Mouse (Mus musculus): Measurements from ENCODE around the gene Rin2. TPM values are rescaled to one million over a fixed set of nuclear protein-coding genes. Genes with fewer than 3 reads are reported as not detected.
A peak's percentile ranks its signal among the peaks of the same experiment; 100 is the strongest.

Rin2 gene
- total RNA-seq, 2 experiments from 2014 or later = 18.4 to 23.2 TPM

DNA sequence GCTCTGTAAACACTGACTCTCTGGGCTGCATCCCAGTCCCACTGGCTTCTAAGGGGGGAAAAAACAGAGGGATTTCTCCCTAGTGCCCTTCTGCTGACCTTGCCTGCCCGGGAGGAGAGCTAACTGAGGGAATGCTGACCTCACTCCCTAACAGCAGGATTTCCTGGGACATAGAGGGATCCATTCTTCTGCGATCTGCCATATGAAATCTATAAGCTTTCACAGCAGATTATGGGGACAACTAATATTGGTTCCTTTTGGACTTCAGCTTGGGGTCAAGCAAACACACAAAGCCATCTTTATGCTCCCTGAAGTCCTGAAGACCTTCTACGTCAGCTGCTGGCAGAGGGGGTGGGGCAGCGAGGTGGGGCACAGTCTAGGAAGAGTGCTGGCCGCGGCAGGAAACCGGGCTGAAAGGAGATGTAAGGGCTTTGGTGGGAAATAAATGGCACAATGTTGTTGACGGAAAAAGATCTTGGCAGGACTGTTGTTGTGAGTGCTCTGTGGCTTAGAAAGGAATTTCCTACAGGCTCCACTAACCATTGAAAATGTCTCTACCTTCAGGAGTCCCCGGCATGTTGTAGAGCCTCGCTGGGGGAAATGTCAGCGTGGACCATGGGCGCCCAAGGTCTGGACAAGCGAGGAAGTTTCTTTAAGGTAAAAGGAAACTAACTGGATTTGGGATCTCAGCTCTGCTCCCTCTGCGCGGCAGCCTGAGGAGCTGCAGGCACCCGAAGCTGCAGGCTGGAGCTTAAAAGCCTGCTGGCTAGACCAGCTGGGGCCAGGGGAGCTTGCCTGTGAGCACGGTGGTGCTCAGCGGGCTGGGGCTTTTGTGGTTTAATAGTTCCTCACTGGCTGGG is 111.0 kb downstream of the Rin2 start:
- DNase-seq (ENCODE audit: low spot score in 2 of 2) = peak; percentile 55 to 57

DNA sequence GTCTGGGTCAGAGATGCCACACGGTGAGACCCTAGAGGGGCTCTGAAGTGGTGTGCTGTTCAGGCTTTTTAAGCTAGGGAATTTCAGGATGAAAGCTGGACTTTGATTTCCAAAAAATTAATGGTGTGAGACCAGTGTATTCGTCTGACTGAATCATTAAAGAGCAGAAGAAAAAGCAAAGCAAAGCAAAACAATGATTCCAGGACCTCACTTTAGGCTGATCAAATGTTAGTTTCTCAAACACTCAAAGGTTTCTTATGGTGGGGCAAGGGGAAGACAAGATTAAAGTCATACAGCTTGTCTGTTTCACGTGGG is 111.6 kb downstream of the Rin2 start:
- DNase-seq (ENCODE audit: low spot score in 2 of 2) = no peak

DNA sequence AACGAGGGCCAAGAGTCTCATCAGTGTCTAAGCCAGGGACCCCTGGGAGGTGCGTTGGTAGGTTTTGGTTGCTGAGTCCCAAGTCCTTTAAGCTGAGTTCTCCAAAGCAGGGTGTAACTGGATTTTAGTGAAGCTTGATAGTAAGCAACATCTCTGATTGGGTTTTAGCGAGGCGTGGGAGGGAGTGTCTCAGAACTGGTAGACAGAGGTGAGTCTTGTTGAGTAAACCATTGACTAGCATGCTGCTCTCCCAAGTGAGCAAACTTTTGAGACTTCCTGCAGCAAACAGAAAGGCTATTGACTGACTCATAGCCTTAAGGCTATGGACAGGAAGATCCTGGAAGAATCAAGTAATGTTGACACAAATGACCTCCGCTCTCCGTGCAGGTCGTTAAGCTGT is 112.5 kb downstream of the Rin2 start:
- no peak for DNase-seq (ENCODE audit: low spot score in 2 of 2)

DNA sequence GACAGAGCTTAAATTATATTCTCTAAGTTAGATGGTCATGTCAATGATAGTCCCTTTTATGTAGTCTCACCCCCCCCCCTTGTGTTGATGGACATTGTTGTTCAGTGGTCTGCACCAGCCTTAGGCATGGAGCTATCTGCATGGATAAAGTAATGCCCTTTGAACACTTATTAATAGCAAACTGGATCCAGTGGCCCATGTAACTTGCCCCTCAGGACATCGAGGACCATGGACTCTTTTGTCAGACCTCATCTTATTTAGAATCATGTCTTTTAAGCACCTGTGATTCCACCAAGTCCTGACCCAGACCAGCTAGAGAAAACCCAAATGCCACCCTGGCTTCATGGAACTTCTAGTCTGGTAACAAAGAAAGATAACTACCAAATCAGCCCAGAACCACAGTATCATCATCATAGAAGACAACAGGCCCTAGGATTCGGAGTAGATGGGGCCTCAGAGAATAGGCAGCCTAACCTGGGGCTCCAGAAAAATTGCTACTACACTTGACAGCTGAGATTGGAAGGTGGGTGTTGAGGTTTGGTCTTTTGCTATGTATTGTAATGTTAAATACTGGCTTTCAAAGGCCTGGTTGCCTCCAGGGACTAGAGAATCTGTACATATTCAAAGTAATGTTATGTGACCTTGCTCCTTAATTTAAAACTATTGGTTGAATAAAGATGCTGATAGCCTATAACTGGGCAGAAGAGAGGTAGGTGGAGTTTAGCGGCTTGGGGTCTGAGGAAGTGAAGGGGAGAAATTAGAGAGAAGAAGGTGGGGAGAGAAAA is 113.7 kb downstream of the Rin2 start:
- DNase-seq (ENCODE audit: low spot score in 2 of 2) = no peak

DNA sequence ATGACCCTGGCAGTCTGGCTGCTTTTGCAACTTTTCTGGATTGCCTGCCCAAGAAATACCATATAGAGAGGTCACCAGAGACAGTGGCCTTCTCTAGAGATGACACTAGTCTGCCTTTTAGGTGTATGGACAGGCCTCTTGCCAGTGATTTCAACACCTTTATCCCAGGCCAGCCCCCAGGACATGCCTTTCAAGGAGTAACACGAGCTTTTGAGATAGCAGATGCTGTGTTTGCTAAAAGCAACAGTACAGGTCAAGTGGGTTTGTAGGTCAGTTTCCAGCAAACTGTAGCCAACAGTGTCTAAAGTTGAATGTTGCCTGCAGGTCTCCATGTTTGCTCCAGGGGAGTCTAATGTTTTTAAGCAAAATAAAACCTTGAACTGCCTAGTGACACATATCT is 118.7 kb downstream of the Rin2 start:
- DNase-seq (ENCODE audit: low spot score in 2 of 2) = no peak

DNA sequence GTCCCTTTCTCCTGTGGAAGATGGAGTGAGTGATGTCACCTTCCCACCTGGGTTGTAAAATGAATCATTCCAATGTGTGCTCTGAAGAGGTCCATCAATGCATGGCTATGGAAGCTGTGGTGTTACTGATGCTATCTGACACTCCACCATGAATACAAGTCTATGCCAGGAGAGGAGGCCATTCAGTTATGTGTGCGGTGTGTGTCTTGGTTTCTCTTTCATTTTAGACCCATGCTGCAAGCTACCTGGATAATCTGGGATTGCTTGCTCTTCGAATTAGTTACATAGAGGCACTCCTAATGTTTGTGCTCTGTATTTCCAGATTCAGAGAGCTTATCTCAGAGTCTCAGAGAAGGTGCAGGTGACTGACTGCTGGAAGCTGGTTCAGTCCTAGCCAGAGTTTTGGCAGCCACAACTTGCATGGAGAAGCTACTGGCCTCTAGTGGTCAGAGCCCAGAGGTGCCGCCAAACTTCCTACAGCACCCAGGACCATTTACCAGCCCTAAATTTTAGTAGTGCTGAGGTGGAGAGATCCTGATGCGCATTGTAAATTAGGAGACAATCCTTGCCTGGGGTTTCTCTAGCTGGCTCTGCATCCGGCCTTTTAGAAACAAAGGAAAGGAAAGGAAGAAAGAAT is 119.4 kb downstream of the Rin2 start:
- DNase-seq (ENCODE audit: low spot score in 2 of 2) = peak; percentile 61 to 70

DNA sequence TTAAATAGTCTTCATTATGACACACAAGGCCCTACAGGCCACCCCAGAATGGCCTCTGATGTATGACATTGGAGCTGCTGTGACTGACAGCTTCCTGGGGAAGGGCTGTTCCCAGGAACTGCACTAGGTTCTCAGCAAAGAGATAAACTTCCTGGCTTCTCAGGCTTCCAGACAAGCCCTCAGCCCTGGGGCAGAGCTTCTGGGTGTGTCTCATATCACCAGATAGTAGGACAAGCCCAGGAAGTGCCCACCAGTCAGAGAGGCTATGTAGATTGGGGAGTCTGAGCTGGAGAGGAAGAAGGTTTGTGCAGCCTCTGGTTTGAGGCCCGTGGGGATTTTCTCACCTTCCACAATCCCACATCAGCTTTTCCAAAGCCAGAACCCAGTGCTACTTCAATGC is 122.8 kb downstream of the Rin2 start:
- no peak for DNase-seq (ENCODE audit: low spot score in 2 of 2)

DNA sequence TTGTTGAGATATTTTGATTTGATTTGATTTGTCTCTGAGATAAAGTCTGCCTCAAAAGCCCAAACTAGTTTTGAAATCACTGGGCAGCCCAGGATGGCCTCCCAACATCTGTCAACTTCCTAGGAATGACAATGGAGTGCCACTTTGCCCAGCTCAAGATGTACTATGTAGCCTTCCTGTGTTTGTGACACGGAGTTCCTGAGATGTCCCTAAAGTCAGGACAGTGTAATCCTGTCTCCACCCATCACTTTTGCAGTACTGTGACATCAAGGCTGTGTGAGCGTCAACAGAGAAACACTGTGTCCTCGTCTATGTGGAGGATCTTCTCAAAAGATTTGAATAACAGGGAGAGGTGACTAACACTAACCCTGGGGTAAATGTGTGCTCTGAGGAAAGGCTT is 123.9 kb downstream of the Rin2 start:
- DNase-seq (ENCODE audit: low spot score in 2 of 2) = no peak

DNA sequence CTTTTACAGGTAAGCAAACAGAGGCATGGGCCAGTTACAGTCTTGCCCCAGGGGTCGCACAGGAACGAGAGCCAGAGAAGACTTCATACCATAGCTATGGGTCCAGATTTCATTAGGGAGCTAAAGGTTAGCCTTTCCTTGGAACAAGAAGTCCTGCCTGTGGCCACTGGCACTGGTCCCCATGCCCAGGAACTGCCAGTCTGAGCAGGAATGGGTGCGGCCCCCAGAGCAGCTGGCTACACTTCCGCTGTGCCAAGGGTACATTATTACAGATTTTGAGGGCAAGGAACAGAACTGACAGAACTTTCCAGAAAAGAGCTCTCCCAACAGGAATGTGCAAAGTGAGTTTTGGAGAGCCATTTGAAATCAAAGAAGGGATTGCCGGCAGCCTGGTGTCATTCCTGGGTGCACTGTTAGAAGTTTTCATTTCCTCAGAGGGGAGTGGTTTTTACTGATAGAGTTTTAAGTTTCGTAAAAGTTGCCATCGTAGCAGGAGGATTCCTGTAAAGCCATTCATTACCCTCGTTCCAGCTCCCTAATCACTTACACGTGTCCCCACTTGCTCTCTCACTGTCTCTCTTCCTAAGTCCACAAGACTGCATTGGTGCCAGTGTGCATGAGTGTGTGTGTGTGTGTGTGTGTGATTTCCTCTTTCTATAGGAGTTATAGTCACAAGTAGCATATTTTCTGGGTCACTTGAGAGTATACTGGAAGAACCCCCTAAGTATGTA is 126.5 kb downstream of the Rin2 start:
- no peak for DNase-seq (ENCODE audit: low spot score in 2 of 2)

DNA sequence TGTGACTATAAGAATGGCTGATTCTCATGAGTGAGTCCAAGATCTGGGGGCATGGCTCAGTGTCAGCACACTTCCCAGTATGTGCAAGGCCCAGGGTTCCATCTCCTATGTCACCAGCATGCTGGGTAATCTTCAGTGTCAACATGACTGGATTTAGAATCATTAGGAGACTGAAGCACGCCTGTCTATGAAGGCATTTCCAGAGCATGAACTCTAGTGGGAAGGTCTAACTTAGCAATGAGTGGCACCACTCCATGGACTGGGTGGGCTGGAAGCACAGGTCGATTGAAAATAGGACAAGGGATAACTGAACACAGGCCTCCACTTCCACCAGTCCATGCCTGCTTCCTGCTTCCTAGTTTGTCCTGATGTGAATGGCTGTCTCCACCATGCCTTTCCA is 127.6 kb downstream of the Rin2 start:
- DNase-seq (ENCODE audit: low spot score in 2 of 2) = no peak

DNA sequence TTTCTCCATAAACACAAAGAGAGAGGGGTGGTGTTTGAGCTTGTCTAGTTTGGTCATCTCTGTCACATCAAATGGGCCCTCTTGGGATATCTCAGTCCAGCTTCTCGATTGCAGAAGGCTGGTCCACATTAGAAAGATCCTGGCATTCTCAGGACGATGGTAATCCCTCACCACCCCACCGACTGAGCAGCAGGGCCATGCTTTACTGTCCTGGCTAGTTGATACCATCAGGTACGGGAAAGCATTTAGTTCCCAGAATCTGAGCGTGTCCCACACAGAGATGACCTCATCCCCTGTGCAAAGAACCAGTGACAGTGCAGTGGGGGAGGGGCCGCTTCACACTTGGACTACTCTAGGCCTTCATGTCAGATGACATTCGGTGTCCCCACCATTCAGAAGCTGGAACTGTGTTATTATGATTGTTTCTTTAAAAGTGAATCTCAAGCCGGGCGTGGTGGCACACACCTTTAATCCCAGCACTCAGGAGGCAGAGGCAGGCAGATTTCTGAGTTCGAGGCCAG is 128.9 kb downstream of the Rin2 start:
- DNase-seq (ENCODE audit: low spot score in 2 of 2) = no peak

DNA sequence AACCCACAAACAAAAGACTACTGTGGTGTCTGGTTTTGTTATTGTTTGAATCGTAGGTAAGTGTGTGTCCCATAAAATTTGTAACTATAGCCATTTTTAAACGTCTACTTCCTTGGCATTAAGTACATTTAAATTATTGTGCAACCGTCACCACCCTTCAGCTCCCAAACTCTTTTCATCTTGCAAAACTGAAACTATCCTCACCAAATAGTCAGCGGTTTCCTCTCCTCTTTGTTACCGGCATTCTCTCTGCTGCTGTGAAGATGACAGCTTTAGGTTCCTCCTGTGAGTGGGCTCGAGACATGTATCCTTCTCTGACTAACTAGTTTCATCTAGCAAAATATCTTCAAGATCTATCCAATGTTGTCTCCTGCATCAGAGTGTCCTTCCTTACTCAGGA is 129.5 kb downstream of the Rin2 start:
- no peak for DNase-seq (ENCODE audit: low spot score in 2 of 2)

DNA sequence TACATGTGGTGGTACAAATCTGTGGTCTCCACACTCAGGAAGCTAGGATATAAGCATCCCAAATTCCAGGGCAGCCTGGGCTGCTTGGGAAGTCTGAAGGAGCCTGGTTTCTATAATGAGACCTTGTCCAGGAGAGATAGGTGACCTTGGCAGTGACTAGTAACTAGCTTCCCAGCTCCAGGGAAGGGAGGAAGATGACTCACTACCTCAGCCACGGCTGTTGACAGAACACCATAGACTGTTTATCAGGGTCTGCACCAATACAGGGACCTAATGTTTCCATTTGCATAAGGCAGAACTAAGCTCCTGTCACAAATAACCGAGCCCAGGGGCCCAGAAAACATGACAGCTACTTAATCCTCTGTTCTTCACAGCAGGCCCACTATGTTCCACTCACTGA is 132.3 kb downstream of the Rin2 start:
- no peak for DNase-seq (ENCODE audit: low spot score in 2 of 2)

DNA sequence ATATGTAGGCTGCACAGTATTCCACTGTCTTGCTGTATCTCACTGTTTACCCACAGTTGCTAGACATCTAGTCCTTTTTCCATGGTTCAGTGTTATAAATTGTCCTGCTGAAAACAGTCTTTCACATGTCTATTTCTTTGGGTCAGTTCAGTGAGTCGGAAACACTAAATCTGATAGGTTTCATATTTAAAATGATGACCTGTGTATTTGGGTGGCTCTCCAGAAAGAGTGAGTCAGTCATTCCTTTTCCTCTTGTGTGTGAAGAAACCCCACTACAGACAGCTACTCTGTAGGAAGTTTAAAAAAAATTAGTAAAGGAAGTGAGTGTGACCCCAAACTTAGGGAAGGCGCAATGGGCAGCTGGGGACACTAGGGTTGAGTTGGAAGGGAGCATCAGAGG is 133.2 kb downstream of the Rin2 start:
- no peak for DNase-seq (ENCODE audit: low spot score in 2 of 2)

DNA sequence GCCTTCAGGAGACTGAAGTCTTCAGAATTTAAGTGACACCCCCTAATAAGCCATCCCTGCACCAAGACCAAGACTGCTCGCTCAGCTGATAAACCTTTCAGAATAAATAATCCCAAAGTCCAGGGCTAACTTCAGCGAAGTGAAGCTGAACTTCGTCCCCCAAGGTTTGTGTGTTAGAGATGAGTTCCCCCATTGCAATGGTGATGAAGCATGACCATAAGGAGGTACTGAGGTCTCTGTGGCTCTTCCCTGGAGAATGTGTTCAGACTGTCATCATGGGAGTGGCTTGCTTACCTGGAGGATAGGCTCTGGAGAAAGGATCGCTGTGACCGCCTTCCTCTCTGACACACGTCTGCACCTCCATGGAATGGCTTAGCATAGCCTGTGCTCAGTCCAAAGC is 133.7 kb downstream of the Rin2 start:
- DNase-seq (ENCODE audit: low spot score in 2 of 2) = no peak

DNA sequence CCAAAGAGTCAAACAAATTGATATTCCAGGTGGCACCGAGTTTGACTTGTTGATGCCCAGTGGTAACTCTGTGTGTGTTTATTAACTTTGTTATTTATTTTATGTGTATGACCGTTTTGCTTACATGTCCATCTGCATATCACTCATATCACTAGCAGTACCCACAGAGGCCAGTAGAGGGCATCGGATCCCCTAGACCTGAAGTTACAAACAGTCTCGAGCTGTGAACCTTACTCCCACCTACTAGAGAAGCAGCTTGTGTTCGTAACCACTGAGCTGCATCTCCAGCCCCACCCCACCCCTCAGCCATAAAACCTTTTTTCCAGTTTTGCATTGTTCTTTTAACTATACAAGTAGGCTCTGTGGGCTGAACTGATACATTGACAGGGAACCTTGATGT is 135.7 kb downstream of the Rin2 start:
- no peak for DNase-seq (ENCODE audit: low spot score in 2 of 2)

DNA sequence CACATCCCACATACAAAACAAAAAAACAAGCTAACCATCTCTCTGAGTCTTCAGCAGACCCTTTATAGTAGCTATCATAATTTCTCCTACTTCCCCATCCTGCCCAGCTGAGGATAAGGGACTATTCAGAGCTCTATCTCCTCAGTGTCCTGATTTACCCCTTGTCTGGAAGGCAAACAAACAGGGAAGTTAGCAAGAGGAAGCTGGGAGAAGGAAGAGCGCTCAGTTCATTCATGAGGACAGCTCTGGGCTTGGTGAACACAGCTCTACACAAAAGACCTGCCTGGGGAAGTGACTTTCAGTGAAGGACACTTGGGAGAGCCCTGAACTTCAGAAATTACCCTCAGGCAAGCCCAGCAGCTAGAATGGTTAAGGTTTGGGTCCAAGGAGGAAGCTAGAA is 137.8 kb downstream of the Rin2 start:
- no peak for DNase-seq (ENCODE audit: low spot score in 2 of 2)

DNA sequence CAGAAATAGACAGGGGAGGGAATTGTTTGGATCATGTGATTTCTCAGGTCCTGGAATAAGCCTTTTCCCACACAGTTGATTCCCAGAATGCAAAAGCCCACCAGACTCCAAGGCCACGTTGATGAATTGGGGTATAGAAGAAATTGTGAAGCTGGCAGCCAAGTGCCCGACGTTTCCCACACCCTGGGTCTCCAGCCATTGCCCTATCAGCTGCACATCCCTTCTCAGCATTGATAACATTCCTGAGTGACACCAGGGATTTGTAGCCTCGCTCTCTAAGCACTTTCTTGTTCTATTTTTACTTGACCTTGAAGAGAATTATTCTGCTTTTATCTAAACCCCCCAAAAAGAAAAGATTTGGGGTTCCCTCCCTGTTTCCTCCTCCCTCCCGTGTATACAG is 142.2 kb downstream of the Rin2 start:
- DNase-seq (ENCODE audit: low spot score in 2 of 2) = no peak

DNA sequence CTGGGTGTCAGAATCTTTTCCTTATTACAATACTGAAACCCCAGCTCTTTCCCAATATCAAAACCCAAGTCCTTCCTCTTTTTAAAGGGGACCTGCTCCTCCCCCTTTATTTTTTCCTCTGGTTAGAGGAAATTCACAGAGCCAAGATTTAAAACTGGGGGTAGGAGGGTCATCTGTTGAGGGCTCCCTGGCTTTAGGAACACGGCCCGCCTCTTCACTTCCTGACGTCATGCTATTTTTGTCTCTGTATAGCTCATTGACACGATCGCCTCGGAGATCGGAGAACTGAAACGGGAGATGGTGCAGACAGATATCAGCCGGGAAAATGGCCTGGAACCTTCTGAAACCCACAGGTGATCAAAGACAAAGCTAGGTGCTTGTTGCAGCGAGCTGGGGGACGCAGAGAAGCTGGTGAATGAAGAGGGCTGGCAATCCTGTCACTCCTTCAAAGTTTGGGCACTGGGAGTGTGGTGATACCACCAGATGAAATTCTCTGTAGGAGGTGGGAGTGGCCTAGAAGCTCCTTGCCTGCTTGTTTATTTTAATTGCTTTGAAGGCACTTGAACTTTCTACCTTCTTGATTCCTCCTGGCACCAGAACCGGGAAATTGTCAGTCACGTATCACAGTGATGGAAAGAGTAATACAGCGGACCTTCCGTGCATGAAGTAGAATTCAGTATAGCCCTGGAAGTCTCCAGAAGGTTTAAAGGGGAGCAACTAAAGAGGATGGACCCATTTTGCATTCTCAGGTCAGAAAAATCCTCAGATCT is 147.2 kb downstream of the Rin2 start:
- DNase-seq (ENCODE audit: low spot score in 2 of 2) = no peak
